Mouse (Mus musculus): ENCODE measurements around the gene Cdh1. TPM values are rescaled to one million over a fixed set of nuclear protein-coding genes. Genes with fewer than 3 reads are reported as not detected.

The Cdh1 gene
- total and polyA plus RNA-seq, 3 experiments = not detected

DNA sequence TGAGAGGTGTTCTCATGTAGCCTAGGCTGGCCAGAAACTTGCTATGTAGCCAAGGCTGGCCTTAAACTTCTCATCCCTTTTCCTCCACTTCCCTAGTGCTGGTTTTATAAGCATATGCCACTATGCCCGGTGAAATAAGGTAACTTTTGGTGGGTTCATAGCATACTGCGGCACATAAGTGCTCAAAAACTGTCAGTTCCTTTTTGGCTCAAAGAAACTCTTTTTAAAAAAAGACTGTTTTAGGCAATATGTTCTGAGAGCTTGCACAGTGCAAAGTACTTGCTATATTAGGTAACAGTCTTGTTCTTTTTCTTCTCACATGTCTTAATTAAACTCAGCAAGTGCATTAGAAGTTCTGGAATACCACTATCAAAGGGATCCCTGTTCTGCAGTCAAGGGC, 106.9 kb downstream of the Cdh1 start:
- H3K27ac ChIP-seq (ENCODE audit: control insufficient read depth, low read depth, low read length) = no peak overlapping the region
- H3K79me2 ChIP-seq (ENCODE audit: control insufficient read depth, insufficient read depth, low read length, poor library complexity) = no peaks in the 10 kb centered on the region
- DNase-seq (ENCODE audit: low read depth, low spot score) = no peak
- no peak overlapping the region for H3K4me3 ChIP-seq (ENCODE audit: control insufficient read depth in 1 of 2, insufficient read depth in 1 of 2, low read depth in 2 of 2, low read length in 2 of 2)
- no peaks in the 10 kb centered on the region for H3K36me3 ChIP-seq (ENCODE audit: control insufficient read depth in 1 of 2, insufficient read depth in 2 of 2, low read length in 2 of 2)
- H3K9me3 ChIP-seq (replicated peaks; ENCODE audit: insufficient read depth, low read length) = no peaks in the 10 kb centered on the region
- no peaks in the 10 kb centered on the region for H3K27me3 ChIP-seq (ENCODE audit: control insufficient read depth in 1 of 2, insufficient read depth in 2 of 2, low read length in 2 of 2)
- TF ChIP-seq POLR2AphosphoS5 (IDR thresholded peaks at IDR 0.05; ENCODE audit: borderline replicate concordance, low read depth, low read length) = no peak
- no peak for TF ChIP-seq TAL1 (IDR thresholded peaks at IDR 0.05; ENCODE audit: low read length)
- no peak for TF ChIP-seq CHD2 (IDR thresholded peaks at IDR 0.05; ENCODE audit: low read length)
- no peak for TF ChIP-seq ZNF384 (IDR thresholded peaks at IDR 0.05; ENCODE audit: low read depth, low read length)
- no peak for TF ChIP-seq RCOR1 (IDR thresholded peaks at IDR 0.05; ENCODE audit: low read depth, low read length)
- no peak for TF ChIP-seq MAFK (IDR thresholded peaks at IDR 0.05; ENCODE audit: borderline replicate concordance, low read depth, low read length)
- TF ChIP-seq POLR2AphosphoS2 (IDR thresholded peaks at IDR 0.05; ENCODE audit: low read length) = no peak
- TF ChIP-seq MYB (IDR thresholded peaks at IDR 0.05; ENCODE audit: low read depth, low read length) = no peak
- no peak for TF ChIP-seq E2F4 (IDR thresholded peaks at IDR 0.05; ENCODE audit: borderline replicate concordance, low read depth, low read length)
- TF ChIP-seq ETS1 (IDR thresholded peaks at IDR 0.05; ENCODE audit: low read depth, low read length) = no peak
- no peak for TF ChIP-seq MAX (IDR thresholded peaks at IDR 0.05; ENCODE audit: low read length)
- TF ChIP-seq ZMIZ1 (IDR thresholded peaks at IDR 0.05; ENCODE audit: low read depth, low read length) = no peak
- no peak for TF ChIP-seq EP300 (IDR thresholded peaks at IDR 0.05; ENCODE audit: low read depth in 1 of 2, low read length in 2 of 2)
- TF ChIP-seq MXI1 (IDR thresholded peaks at IDR 0.05; ENCODE audit: low read depth, low read length) = no peak
- no peak for TF ChIP-seq CHD1 (IDR thresholded peaks at IDR 0.05; ENCODE audit: low read depth, low read length)
- TF ChIP-seq CTCF (IDR thresholded peaks at IDR 0.05 in 2 of 3, conservative IDR thresholded peaks at IDR 0.05 in 1 of 3; ENCODE audit: control insufficient read depth in 1 of 3, insufficient read depth in 1 of 3, low read depth in 2 of 3, low read length in 3 of 3, poor library complexity in 1 of 3, severe bottlenecking in 1 of 3) = no peak
- TF ChIP-seq NRF1 (IDR thresholded peaks at IDR 0.05; ENCODE audit: insufficient read depth, low read depth, low read length, poor library complexity, severe bottlenecking) = no peak
- no peaks in the 10 kb centered on the region for H3K4me1 ChIP-seq (ENCODE audit: control insufficient read depth in 1 of 2, insufficient read depth in 2 of 2, low read length in 2 of 2)
- no peak overlapping the region for H3K9ac ChIP-seq (ENCODE audit: control insufficient read depth, low read depth, low read length, poor library complexity, severe bottlenecking)

- Histone ChIP-seq H3K36me3 (ENCODE audit: control insufficient read depth in 1 of 2, insufficient read depth in 2 of 2, low read length in 2 of 2) (no peaks in the 10 kb centered on the region; a peak in 1 of 4 replicates), H3K4me1 (ENCODE audit: control insufficient read depth in 1 of 2, insufficient read depth in 2 of 2, low read length in 2 of 2) (no peaks in the 10 kb centered on the region), H3K9me3 (replicated peaks; ENCODE audit: insufficient read depth, low read length) (no peaks in the 10 kb centered on the region), H3K27ac (ENCODE audit: control insufficient read depth, low read depth, low read length) (no peak overlapping the region), H3K4me3 (ENCODE audit: control insufficient read depth in 1 of 2, insufficient read depth in 1 of 2, low read depth in 2 of 2, low read length in 2 of 2) (no peak overlapping the region), H3K9ac (ENCODE audit: control insufficient read depth, low read depth, low read length, poor library complexity, severe bottlenecking) (no peak overlapping the region), H3K27me3 (ENCODE audit: control insufficient read depth in 1 of 2, insufficient read depth in 2 of 2, low read length in 2 of 2) (no peaks in the 10 kb centered on the region), H3K79me2 (ENCODE audit: control insufficient read depth, insufficient read depth, low read length, poor library complexity) (no peaks in the 10 kb centered on the region)
- TF ChIP-seq CHD2 (IDR thresholded peaks at IDR 0.05; ENCODE audit: low read length) (no peak), MAFK (IDR thresholded peaks at IDR 0.05; ENCODE audit: borderline replicate concordance, low read depth, low read length) (no peak), BHLHE40 (IDR thresholded peaks at IDR 0.05; ENCODE audit: borderline replicate concordance, low read depth, low read length) (no peak), POLR2AphosphoS5 (IDR thresholded peaks at IDR 0.05; ENCODE audit: borderline replicate concordance, low read depth, low read length) (no peak), JUND (IDR thresholded peaks at IDR 0.05; ENCODE audit: low read depth, low read length) (no peak), USF2 (IDR thresholded peaks at IDR 0.05; ENCODE audit: borderline replicate concordance in 1 of 2, insufficient read depth in 1 of 2, low read depth in 1 of 2, low read length in 2 of 2) (no peak), MAX (IDR thresholded peaks at IDR 0.05; ENCODE audit: low read length) (no peak), TAL1 (IDR thresholded peaks at IDR 0.05; ENCODE audit: low read length) (no peak), ZKSCAN1 (IDR thresholded peaks at IDR 0.05; ENCODE audit: low read depth, low read length) (no peak), MYB (IDR thresholded peaks at IDR 0.05; ENCODE audit: low read depth, low read length) (no peak), TCF12 (IDR thresholded peaks at IDR 0.05; ENCODE audit: low read depth, low read length) (no peak), MEF2A (IDR thresholded peaks at IDR 0.05; ENCODE audit: extremely low read depth, insufficient replicate concordance, low read depth, low read length, poor library complexity, severe bottlenecking) (no peak)
- no peak for DNase-seq (ENCODE audit: low read depth, low spot score)
These were observed 109.3 kb downstream of the Cdh1 start for GRCm38 (mm10) chr8:106712487-106712886.

Measured in MEL (cell line).